Mouse (Mus musculus) ES-E14 (cell line): ENCODE measurements at regions not wholly inside any gene's neighbourhood (a gene's known extent, or its start where the extent isn't known, plus 50 kb on each side); places are given as distances from the start of the nearest gene placed in this dataset.

ENCODE experiments used
- ZC3H11A ChIP-seq: IDR thresholded peaks from 2 replicates; pipeline ENCODE4 v1.6.1; 2012; ENCODE audit warnings: low read depth, mild to moderate bottlenecking, inconsistent platforms, low read length, borderline replicate concordance
- ZNF384 ChIP-seq: IDR thresholded peaks from 2 replicates; pipeline ENCODE4 v1.6.1; 2012; ENCODE audit warnings: low read depth, low read length, inconsistent platforms

- TF ChIP-seq ZC3H11A = no peak
- TF ChIP-seq ZNF384 = no peak
Measured at GRCm38 (mm10) chr9:63071032-63071431, 77.7 kb downstream of the Skor1 start.
